Mouse (Mus musculus) layer of hippocampus, postnatal 25 days (tissue): Measurements from ENCODE around the gene Mpp3. TPM values are rescaled to one million over a fixed set of nuclear protein-coding genes. Genes with fewer than 3 reads are reported as not detected.

ENCODE experiments used
- DNase-seq, 2 experiments: peaks; one replicate each; pipeline ENCODE4 v3.0.0; 2022; ENCODE audit warnings: mixed read lengths in 2 of 2, low spot score in 1 of 2; ENCODE audit errors: extremely low spot score in 1 of 2
- total RNA-seq, 2 experiments: library from RNA; stranded (reverse); gene quantifications; 2 replicates each; pipeline ENCODE4 v1.2.3; 2021

The Mpp3 gene
- total RNA-seq, 2 experiments from 2014 or later: 80.5 to 82.4 TPM

DNA sequence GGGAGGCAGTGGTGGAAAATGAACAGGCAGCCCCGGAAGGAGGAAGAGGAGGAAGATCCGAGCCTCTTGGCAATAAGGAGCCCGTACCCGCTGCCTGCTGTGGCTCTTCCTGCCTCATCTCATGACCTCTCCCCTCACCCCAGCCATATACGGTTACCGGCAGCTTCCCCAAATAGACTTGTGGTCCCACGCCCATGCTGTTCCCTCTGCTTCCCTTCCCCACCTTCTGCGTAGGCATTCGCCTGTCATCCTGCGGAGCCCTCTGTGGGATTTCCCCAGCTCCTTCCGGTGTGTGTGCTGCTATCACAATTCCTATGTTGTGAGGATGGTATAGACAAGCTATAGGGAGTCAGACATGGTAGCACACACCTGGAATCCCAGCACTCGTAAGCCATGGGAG is 46.4 kb downstream of the Mpp3 start:
- no peak for DNase-seq

DNA sequence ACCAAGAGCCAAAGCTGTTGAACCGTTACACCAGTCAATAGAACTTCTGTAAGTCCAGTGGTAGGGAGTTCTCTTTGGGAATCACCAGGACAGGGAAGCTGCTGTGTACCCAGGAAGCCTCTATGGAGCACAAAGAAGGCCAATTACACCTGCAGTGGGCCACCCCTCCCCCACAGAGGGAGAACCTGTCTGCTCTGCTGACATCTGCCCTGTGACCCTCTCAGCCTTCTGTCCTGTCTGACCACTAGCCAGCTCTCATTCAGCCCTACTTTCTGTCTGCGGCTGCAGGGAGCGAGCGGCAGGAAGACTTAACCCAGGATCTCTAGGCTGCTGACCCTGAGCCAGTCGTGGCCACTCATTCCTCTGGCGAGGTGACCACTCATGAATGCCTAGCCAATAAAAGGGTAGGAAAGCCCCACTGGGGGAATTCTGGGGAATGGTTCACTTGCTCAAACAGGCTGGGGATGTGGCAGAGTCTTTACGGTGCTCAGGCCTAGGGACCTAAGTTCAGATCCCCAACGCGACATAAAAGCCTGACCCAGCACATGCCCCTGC is 47.6 kb downstream of the Mpp3 start:
- DNase-seq: no peak

DNA sequence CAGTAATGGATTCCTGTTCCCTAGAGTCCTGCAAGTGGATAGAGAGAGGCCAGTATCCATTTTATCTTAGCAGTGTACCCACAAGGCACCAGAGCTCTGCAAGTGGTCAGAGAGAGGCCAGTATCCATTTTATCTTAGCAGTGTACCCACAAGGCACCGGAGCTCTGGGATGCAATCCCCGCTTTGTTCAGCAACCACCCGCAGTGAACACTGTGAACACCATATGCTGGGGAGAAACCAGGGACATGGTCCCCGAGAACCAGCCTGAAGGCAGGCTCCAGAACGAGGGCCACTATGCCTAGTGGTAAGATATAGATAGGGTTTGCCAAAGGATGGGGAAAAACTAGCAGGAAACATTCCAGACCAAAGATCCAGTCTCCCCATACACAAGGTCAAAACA is 49.1 kb downstream of the Mpp3 start:
- no peak for DNase-seq

DNA sequence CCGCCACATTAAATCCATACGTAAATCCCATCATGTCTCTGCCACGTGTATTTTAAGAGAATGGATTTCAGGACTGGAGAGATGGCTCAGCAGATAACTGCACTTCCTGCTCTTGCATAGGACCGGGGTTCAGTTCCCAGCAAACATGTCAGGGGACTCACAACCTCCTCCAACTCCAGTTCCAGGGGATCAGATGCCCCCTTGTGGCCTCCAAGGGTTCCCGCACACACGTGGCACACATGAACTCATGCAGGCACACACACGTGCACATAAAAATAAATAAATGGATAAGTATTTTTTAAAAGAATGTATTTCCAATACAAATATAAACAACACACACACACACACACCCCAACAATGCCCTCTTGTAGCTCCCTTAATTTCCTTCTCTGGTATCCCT is 51.3 kb downstream of the Mpp3 start:
- DNase-seq: no peak

DNA sequence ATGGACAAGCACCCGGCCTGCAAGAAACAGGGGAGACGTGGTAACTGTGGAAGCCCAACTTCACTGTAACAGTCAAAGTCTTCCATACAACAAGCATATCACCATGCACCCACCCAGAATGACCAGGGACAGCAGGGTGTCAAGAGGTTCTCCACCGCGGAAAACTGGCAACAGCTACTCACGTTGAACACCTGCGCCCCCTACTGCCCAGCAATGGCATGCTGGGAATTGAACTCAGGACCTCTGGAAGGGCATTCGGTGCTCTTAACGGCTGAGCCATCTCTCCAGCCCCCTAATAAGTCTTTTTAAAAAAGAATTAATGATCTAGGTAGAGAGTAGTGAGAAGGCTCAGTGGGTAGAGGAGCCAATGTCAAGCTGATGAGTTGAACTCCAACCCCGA is 53.3 kb downstream of the Mpp3 start:
- peak in 1 of 2 experiments; percentile 48 for DNase-seq

DNA sequence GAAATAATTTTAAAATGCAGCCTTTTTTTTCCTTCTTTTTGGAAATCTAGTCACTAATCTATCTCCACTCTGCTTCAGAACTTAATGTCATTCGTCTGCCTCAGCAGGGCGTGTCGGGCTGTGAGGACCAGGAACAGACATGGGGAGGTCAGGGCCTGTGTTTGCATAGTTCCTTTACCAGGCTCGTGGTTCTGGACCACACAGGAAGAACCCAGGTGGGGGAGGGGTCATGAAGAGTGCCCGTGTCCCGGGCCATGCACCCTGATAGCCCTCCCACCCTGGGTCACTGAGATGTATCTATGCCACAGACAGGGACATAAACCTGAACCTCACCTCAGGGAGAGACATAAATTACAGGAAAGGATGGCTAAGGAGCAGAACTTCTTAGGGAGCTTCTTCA is 54.1 kb downstream of the Mpp3 start:
- no peak for DNase-seq

DNA sequence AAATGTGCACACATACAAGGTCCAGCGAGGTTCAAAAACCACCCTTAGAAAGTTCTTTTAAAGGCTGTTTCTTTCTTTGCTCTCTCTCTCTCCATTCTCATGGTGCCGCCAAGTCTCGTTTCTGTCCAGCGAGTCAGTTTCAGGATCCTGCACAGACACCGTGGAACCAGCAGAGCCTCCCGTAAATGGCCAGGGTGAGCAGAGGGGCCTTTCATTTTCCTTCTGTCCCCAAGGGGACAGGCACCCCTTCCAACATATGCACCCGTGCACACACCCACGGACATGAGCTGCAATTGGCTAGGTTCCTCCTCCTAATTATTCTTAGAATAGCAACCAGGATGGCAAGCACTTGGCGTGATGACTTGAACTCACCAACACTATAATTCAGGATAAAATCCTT is 54.8 kb downstream of the Mpp3 start:
- DNase-seq: no peak

DNA sequence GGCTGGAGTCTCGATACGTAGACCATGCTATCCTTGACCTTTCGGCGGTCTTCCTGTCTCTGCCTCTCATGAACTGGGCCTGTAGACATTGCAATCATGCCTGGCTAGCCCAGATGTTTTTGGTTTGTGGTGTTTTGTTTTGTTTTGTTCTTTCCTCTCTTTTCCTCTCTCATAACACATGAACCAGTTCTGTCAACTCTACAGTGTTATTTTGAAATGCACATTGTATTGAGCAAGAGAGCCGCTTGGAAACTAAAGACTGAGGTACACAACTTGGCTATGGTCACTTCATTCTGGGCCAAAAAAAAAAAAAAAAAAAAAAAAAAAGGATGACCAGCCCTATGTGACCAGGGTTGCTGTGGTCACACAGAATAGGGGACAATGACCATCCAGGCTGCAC is 55.6 kb downstream of the Mpp3 start:
- DNase-seq: no peak

DNA sequence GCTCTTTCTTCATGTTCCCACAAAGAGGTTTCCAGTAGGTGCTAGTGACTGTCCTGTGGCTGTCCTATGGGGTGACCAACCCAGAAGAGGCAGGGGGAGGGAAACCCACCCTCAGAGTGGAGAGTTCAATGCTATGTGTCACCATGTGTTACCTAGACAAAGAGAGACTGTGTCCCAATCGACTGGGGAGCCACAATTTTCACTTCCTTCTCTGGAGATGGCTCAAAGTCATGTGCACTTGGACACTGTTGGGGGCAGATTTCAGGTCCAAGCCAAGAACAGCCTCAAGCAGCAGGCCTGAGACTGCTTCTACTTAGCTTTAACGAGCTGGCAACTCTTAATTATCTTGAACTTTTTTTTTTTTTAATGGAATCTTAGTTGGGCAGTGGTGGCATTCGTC is 56.2 kb downstream of the Mpp3 start:
- no peak for DNase-seq

DNA sequence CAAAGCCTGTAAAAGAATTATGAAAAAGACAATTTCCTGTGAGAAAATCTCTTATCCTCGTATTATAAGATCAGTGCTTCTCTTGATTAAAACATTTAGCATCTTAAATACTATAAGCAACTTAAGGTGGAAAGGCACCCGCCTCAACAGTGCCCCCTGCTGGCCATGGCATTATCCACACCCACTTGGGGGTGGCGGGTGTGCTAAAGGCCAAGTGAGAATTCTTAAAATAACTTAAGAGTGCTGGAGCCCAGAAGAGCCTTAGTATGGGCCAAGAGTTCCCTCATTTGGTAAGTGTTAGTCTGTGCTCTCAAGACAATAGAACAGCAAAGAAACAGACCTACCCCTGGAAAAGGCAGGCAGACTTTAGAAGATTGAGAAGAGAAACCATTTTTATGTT is 56.9 kb downstream of the Mpp3 start:
- DNase-seq: peak in 1 of 2 experiments; percentile 54

DNA sequence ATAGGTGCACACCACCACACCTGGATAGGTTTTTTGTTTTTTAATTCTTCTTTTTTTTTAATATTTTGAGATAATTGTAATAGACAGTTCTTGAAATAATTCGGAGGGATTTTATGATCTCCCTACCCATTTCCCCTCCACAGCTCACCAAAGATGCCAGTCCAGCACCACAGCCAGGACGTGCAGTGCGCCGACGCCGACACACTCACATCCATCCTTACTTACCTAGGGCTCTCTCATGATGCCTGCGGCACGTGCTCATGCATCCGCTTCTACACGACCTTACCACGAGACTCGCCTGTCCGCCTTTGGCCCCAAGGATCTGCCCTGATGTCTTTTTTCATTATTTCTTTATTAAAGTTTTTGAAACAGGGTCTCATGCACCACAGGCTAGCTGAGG is 58.4 kb downstream of the Mpp3 start:
- DNase-seq: no peak

DNA sequence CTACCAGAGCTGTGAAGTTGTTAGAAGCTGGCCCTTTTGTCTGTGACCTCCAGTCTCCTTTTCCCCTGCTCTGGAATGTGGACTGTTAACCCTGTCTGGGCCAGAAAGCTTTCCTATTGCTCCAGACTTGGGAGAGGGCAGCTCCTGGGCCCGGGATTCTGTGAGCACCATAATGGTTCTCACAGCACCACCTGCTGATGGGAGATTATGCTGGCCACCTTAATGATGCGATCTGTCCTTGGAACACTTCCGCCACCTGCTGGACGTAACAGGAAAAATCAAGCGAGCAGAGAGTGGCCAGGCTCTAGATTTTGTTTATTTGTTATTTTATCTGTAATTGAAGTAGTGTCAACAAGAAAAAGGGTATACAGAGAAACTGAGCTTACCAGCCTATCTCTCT is 59.5 kb downstream of the Mpp3 start:
- DNase-seq: peak; percentile 62 to 85

DNA sequence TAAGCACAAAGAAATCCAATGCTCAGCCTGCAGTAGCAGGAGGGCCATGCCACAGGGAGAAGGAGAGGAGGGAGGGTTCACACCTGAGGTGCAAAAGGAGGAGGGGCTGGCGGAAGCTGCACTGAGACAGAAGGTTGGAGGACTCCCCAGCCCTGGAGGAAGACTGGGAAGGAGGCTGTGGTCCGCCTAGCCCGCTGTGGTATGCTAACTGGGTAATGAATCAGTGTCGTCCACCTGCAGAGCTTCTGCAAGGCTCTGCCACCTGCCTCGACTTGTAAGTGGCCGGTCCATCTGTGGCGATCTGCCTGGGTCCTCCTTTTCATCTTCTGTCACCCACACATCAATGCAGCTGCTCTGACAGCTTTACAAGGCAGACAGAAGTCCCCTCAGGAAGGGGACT is 60.0 kb downstream of the Mpp3 start:
- DNase-seq: no peak

DNA sequence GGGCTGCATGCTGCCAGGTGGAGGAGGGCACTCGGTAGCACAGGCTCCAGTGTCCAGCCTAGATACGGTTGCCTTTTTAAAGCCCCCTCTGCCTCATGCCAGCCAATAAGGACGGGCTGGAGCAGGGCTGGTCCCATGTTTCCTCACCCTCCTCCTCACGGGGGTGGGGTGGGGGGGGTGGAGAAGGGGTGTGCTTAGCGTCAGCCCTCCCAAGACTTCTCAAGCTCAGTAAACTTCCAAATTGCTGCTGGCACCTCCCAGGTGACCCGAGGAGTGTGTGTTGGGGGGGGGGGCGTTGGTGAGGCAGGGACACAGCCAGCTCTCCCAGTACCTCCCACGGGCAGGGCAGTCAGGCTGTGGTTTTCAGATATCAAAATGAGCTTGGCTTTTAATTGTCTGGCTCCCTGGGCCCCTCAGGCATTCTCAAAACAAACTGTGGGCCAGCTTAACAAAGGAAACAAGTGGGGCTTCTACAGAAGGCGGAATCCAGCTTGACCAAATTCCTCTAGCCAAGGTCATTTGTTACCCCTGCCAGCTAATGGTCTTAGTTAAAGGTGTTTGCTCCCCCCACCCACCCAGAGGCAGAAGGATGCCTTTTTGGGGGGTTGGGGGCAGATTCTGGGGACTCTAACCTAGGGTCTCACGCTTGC is 61.2 kb downstream of the Mpp3 start, which contains the start of gene Sost:
Sost (minus strand) TSS at position 51 of the 650 bp plus-strand sequence.
- DNase-seq: no peak

DNA sequence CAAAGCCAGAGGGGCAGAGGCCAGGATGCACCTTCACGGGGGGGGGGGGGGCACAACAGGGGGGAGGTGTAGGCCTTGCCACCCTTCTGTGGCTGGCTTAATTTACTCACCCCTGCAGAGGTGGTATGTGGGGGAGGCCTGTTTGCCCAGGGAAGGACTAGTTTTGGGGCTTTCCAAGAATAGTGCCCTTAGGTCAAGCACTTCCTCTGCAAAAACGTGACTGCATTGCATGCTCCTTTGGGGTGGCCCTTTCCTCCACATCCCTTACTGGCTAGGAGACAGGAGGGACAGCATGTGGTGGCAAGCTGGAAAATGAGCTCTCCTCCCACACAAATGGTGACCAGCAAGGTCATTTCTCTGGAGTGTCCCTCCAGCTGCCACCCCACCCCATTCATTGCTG is 62.7 kb downstream of the Mpp3 start:
- no peak for DNase-seq

DNA sequence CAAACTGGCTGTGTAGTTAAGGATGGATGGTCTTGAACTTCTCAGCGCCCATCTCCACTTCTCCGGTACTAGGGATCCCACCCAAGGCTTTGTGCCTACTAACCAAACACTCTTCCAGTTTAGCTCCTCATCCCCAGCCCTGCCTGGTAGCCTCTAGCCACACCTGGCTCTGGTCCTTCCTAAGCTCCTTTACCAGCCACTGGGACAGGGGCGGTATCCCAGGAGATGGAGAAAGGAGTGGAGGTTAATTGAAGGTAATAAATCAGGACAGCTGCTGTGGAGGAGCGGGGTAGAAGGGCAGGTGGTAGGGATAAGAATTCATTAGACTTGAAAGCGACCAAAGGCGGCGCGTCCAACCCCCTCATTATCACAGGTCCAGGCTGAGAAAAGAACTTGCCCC is 63.6 kb downstream of the Mpp3 start:
- DNase-seq: no peak

DNA sequence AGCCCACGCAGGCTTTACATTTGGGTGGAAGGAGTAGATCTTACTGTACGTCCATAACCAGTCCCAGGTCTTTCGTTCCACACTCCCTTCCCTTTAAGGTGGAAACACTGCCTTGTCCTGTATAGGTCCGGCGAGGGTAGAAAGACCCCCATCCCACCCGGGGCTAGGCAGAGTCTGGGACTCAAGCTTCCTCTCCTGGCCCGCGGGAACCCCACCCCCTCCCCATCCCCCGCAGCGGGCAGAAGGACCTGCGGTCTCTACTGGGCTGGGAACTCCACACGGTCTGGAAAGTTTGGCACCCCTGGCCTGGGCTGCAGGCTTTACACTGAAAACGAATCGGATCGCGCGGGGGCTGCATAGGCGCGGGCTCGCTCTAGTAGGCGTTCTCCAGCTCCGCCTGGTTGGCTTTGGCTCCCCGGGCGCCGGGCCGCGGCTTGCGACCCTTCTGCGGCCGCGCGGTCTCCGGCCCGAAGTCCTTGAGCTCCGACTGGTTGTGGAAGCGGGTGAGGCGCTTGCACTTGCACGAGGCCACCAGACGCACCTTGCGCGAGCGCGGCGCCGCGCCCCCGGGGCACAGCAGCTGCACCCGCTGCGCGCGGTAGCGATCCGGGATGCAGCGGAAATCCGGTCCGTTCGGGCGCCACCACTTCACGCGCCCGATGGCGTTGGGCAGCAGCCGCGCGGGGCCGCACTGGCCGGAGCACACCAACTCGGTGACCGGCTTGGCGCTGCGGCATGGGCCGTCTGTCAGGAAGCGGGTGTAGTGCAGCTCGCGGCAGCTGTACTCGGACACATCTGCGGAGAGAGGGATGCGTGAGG is 64.6 kb downstream of the Mpp3 start:
- no peak for DNase-seq

DNA sequence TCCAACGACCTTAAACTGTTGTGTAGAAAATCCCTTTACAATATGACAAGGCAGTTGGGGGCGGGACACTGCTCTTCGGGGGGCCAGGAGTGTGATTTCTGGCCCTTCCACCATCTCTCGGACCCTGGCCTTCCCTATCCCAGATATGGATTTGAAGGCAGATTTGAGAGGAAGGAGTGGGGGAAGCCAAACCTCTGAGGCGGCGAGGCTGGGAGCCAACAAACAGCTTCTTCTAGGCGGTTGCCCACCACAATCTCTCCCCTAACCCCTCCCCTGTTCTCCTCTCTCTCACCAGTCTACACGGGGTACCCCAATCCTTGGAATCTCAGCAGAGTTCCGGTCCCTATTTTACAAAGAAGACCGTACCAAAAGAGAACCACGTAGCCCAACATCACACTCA is 65.2 kb downstream of the Mpp3 start:
- no peak for DNase-seq

DNA sequence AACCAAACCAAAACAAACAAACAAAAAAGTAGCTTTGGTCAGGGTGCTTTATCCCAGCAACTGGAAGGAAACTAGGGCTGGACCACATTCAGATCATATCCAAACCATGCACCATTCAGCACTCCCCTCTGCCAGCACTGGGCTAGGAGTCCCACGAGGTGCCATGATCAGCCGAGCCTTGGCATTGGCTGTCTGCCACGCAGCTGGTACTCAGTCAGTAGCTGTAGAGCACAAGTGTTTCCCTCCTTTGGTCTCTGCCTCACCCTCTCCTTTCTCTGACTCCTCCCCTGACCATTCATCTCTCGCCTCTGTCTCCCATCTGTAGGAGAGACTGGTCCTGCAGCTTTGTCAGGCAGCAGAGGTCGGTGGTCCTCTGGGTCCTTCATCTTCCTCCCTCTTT is 70.8 kb downstream of the Mpp3 start:
- no peak for DNase-seq

DNA sequence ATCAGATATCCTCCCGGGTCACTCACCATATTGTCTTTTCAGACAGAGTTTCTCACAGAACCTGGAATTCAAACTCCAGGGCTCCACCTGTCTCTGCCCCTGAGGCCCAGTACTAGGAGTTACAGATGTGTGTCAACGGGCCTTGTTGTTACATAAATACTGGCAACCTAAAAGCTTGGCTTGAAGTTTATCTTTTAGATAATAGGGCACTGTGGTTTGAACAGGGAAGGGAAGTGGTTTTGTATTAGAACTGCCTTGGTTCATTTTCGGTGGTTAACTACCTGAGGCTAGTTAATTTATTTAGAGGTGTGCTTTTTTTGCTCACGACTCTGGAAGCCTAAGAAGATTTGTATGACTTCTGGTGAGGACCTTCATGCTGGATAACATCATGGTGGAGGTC is 74.8 kb downstream of the Mpp3 start:
- no peak for DNase-seq

DNA sequence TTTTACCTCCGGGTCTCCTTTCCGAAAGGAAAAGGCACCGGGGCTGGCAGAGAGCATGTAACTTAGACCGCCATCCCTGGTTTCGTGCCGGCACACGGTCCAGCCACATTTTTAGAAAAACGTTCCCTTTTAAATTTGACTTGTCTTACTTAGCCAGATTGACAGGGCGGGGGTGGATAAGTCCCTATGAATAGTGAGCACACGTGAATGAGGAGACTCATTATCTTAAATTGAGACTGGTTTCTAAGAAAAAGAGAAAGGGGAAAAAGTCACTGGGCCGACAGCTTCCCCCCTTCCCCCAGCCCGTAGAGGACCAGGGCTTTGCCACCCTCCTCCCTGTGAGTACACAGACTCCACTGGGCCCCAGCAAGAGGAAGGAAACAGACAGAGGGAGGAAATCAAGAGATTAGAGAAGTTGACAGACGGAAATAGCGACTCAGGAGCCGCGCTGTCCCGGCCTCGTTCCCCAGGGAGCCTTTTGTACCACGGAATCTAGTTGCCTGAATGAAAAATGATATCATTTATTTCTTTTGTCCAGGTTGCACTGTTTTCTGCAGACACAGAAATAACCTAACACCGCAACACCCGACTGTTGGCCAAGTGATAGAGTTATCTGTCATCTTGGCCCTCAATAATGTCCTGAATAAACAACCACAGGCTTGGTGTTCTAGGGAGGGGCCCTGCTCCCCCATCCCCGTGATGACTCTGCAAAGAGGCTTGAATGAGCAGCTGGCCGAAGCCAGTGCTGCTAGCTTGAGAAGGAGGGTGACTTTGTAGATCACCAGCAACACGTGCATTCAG is 75.5 kb downstream of the Mpp3 start:
- no peak for DNase-seq
